Mouse (Mus musculus) fat pad, adult 2 months (tissue): ENCODE data around the gene Dus3l.

ENCODE experiments used
- DNase-seq: peaks from one replicate; pipeline ENCODE4 v3.0.0-alpha.2; 2011; ENCODE audit warnings: low read depth, low spot score; ENCODE audit errors: extremely low read depth

Dus3l gene

DNA sequence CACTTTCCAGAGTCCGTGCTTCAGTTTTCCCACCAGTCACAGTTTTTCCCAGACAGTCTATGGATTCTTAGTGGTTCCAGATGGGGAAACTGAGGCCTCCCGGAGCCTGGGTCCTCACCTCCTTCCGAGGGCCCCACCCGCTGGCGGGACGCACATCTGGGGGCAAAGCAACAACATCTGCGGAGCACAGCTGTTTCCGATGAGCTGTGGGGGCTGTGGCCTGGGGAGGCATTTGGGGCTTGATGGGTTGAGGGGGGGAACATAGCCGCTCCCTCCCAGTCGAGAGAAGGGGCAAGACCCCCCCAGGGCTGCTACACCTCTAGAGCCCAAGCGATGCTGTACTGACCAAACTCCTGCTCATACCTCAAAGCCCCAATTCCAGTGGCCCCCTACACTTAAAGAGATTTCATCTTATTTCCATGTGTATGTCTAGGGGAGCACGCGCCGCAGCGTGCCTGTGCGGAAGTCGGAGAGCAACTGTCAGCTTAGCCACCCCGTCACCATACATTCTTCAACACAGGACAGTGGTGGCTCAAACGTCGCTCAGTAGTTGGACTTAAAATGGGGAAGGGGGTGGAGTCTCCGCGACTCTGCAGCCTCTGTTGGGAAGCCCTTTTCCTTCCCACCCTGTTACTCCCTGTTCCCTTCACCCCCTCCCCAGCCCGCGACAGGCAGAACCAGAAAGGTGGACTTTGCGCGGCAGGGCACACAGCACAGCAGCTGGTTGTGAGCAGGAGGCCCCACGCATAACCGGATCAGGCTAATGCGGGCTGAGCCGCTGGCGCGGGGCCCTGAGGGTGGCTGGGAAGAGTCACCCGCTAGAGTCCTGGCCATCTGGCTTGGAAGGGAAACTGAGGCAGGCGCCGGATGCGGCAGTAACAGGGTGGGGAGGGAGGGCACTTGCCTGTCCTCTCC, 10.0 kb upstream of the Dus3l start:
- no peak for DNase-seq

DNA sequence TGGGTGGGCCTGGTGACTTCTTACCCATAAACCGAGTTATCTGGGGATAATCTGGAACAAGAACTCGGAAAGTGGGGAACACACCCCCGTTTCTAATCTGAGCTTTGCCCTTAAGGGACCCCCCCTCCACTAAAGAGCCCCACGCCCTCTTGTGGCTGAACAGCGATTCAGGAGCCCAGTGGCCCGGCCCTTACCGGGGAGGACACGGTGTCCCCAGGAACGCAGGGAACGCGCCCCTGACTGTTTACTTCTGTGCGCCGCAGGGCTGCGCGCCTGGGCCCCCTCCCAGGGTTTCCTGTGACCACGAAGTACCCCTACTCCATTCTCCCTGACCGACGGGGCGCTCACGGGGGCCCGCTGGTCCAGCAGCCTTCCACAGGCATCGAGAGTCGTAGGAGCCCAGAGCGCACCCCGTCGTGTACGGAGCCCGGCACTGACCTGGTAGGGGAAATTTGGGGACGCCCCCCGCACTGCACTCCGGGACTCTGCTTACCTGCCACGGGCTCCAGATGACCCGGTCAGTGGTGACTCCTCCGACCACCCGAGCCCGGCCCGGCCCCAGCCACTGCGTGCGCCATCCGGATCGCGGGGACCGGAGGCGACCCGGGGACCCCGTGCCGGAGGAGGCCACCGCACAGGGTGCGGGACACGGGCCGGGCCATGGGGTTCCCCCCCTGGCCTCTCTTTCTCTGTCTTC, 7.7 kb upstream of the Dus3l start:
- DNase-seq: no peak

DNA sequence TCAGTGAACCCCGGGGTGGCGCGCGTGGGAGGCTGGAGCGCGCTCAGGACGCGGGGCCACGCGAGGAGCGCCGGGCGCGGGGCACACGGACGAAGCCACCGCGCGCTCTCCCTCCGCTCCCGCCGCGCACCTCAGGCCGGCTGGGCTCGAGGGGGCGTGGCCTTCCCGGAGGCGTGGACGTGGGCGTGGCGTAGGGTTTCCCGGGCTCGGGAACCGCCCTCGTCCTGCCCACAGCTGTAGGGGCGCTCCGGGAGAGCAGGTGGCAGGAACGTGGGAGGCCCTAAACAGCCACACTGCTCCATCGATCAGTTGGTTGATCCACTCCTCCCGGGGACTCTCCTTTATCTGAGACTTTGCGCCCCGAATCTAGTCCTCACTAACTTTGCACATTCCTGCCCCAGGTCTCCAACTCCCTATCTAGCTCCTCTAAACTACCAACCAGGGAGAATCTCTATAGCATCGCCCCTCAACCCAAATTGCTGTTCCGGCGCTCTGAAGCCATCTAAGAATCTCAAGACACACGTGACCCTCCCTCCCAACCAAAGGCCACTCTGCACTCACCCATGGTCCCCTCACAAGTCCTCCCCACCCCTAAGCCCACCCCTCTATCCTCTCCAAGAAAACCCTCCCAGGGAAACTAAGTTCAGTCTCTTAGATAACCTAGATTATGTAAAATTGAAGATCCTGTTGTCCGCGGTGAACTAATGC, 7.0 kb upstream of the Dus3l start, which contains the start of gene Nrtn:
Gene Nrtn (minus strand): TSS at position 115 of the 708 bp plus-strand sequence.
- no peak for DNase-seq

DNA sequence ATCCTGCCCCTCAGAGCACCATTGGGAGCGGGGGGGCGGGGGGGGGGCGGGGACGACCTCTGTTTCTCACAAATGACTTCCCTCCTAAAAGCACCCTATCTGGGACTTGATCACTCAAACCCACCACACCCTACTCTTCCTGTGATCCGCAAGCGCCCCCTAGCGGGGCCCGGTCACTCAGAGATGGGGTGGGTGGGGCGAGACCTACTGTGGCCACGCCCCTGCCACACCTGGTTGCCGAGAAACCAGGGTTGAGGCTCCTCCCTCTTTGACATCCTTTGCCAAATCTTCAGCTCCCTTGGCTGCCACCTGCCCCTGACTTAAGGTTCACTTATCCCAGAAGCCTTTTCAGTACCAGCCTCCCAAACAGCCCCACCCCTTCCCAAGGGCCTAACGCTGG, 6.4 kb upstream of the Dus3l start:
- no peak for DNase-seq

DNA sequence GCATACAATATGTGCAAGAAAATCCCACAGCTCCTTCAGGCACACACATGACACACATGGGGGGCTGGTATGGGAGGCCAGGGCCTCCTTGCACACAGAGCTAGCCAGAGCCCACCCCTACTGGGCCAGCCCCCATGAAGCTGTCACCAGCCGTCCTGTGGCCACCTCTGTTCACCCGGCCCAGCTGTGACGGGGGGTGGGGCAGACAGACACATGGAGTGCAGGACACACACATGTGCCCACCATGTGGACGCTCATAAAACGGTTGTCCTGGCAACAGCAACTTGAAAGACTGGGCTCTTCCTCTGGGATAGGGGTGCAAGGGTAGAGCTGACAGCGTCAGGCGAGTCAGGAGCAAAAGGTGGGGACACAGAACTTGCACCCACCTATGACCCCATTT, 5.3 kb upstream of the Dus3l start:
- DNase-seq: no peak

DNA sequence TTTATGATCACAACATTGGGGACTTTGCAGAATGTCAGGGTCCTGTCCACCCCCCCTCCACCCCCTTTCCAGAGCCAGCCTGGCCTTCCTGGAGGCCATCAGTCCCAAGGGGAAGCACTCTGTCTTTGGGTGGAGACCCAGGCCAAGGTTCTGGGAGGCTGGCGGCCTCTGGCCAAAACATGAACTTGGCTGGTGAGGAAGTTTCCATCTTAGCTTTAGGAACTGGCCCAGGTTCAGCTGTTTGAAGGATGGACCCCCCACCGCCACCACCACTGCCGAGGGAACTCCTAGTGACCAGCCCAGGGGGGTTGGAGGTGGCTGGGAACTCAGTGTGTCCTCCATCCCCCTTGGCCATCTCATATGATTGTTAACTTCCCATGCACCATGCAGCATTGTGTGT, 3.5 kb upstream of the Dus3l start:
- DNase-seq: no peak

DNA sequence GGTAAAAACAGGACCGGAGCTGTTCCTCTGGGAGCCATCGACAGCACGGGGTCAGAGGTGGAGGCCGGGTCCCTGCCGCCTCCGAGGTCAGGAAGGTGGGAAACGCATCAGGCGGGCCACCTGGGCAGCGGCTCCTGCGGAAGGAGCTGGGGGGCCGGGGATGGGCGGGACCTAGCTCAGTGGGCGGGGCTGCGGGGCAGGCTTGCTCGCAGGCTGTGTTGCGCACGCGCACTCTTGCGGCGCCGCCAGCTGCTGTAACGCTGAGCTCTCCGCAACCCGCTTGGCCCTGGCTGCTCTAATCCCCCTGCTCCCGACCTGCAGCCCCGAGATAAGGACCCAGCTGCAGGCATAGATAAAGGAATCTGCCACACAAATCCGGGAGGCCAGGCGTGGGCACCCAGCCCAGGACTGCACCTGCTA, 2.6 kb upstream of the Dus3l start:
- no peak for DNase-seq

DNA sequence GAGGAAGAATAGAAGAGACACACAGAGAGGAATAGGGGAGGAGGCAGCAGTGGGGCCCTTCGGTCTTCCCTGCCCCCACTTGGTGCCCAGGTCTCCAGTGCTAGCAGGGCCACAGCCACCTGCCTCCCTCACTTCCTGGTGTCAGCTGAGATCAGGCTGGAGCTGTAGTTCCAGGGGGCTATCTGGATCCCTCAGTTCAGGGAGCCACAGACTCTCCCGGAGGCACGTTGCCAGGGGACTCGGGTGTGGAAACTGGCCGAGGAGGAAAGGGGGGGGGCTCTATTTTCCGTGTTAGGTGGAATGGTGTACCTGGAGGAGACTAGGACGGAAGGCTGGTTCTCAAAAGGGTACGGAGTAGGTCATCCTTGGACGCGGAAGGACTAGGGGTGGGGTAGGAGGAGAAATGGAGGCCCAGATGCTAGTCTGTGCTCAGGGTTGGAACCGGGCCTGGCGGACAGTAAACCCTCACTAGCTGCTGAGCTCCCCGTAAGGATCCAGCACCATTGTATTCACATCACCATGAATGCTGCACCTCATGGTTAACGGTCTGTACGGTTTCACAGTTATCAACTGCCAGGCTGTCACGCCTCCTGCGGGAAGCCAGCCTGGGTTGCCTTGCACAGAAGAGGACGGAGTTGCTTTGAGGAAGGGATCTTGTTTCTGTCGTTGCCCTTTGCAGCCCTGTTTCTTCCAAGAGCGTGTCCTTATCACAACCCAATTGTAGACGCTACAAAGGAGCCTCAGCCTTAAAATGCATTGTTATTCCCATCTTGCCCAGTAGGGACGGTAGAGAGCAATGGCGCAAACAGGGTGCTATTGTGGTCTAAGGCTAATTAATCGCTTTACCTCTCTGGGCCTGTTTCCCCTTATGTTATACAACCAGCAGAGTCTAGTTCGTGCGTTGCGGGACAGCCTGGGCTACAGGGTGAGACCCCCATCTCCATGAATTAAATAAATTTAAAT, 1.5 kb upstream of the Dus3l start:
- DNase-seq: no peak

DNA sequence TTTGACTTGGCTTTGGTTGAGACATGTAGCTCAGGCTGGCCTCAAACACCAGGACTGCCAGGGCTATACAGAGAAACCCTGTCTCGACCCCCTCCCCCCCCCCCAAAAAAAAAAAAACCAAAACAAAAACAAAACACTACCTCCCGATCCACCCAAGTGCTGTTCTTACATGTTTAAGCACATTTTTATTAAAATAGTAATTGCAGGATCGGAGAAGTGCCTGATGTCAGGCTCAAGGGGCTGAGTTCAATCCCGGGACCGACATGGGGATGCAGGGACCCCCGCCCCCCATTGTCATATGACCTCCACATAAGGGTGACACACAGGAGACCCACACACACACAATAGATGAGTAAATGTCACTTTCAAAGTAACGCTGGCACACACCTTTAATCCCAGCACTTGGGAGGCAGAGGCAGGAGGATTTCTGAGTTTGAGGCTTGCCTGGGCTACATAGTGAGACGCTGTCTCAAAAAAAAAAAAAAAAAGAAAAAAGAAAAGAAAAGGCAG, 761 bp upstream of the Dus3l start:
- DNase-seq: no peak

DNA sequence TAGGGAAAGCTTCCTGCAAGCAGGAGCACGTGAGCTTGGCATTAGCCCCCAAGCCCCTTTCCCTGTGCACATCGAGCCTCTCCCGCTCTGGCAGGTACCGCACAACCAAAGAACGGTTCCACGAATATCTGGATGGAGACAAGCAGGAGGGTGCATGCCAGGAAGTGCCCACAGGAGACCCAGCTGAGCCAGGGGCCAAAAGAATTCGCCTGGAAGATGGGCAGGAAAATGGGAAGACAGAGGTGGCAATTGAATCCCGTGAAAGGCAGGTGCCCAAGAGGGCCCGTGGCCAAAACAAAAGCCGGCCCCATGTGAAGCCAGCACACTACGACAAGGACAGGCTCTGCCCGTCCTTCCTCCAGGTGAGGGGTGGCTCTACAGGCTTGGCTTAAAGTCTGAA, 874 bp downstream of the Dus3l start:
- no peak for DNase-seq

DNA sequence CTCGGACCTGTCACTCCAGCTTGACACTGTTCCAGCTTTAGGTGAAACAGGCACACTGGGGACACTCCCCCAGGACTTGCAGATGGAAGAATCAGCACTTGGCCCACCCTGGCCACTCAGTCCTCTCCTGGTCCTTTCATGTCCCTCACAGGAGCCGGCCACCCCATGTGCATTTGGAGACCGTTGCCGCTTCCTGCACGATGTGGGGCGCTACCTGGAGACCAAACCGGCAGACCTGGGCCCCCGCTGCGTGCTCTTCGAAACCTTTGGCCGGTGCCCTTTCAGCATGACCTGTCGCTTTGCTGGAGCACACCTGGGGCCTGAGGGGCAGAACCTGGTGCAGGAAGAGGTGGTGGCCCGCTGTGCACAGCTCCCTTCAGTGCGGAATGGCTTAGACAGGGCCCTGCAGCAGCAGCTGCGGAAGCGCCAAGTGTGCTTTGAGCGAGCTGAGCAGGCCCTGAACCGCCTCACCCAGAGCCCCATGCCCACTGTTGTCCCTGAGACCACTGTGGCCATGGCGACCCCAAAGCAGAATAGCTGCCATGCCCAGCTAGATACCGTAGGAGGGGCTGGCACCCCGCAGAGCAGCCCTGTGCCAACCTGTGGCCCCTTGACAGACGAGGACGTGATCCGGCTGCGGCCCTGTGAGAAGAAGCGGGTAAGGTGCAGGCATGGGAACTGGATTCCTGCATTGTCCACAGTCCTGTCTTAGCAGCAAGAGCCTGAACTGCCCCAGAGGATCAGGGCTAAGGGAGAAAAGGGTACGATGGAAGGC, 2.3 kb downstream of the Dus3l start:
- DNase-seq: no peak

DNA sequence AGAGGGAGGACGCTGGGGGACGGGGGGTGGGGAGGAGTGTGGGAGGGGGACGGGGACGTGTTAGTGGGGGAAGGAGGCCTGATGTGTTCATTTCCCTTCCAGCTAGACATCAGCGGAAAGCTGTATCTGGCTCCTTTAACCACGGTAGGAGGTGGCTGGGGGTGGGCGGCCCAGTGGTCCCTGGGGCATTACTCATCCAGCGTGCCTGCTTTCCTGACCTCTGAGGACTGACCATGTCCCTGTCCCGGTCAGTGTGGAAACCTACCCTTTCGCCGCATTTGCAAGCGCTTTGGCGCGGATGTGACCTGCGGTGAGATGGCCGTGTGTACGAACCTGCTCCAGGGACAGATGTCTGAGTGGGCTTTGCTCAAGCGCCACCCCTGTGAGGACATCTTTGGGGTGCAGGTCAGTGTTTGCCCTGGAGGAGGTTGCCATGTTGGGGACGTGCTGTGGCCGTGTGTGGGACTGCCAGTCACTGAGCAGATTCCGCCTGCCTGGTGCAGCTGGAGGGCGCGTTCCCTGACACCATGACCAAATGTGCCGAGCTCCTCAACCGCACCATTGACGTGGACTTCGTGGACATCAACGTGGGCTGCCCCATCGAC, 3.1 kb downstream of the Dus3l start:
- no peak for DNase-seq

DNA sequence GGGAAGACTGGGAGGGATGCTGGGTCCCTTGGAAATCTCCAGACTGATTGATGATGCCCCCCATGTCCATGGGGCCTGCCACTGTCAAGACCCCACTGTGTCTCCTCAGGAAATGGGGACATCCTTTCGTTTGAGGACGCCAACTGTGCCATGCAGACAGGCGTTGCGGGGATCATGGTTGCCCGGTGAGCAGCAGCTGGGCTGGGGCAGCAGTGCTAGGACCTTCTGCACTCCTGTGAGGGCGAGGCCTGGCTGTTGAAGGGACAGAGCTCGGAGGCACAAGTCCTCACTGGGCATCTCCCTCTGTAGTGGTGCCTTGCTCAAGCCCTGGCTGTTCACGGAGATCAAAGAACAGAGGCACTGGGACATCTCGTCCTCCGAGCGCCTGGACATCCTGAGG, 4.4 kb downstream of the Dus3l start:
- DNase-seq: no peak

DNA sequence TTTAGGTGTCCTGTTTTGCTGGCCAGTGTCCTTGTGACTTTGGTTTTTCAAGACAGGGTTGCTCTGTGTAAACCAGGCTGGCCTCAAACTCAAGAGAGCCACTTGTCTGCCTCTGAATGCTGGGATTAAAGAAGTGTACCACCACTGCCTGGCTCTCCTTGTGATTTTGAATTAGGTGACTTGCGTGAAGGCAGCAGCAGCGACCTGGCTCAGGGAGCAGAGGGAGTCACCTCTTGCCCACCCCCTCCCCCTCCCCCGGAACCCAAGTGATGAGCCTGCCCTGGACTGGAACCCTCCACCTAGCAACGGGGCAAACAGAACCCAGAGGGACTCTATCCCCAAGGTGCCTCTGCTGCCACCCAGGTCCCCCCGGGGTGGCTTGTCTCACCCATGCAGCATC, 5.4 kb downstream of the Dus3l start, which contains the start of gene Prr22:
Gene Prr22 (plus strand): TSS at position 301 of the 400 bp plus-strand sequence.
- no peak for DNase-seq

DNA sequence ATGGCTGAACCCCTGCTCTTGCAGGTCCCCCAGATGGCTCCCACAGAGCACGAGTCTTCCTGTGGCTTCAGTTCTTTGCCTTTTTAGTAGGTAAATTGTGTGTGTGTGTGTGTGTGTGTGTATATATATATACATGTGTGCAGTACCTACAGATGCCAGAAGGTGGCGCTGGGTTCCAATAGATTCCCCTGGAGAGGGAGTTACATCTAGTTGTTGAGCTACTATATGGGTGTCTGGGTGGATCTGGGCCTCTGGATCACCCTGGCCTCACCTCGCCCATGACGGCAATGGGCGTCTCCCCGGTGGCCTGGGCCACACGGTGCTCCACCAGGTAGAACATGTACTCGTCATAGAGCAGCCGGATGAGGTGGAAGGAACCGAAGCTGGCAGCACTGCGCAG, 13.0 kb downstream of the Dus3l start:
- no peak for DNase-seq

DNA sequence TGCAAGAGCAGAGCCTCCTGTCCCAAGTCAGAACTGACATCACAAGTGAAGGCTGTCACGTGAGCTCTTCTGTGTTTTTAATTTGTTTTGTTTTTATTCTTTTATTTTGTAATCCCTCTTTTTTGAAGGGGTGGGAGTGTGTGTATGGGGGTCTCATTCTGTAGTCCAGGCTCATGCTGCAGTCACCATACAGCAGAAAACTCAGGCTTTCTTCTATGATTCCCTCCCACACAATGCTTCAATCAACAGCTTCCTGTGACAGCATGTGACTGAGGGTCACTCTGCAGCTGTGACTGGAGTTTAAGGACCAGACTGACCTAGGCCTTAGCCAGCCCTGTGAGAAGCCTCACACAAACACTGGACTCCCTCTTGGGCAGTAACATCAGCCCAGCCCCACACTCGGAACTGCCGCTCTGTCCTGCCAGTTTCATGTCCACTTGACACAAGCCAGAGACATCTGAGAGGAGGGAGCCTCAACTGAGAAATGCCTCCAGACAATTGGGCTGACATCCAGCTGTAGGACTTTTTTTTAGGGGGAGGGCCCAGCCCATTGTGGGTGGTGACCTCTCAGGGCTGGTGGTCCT, 14.3 kb downstream of the Dus3l start:
- no peak for DNase-seq

DNA sequence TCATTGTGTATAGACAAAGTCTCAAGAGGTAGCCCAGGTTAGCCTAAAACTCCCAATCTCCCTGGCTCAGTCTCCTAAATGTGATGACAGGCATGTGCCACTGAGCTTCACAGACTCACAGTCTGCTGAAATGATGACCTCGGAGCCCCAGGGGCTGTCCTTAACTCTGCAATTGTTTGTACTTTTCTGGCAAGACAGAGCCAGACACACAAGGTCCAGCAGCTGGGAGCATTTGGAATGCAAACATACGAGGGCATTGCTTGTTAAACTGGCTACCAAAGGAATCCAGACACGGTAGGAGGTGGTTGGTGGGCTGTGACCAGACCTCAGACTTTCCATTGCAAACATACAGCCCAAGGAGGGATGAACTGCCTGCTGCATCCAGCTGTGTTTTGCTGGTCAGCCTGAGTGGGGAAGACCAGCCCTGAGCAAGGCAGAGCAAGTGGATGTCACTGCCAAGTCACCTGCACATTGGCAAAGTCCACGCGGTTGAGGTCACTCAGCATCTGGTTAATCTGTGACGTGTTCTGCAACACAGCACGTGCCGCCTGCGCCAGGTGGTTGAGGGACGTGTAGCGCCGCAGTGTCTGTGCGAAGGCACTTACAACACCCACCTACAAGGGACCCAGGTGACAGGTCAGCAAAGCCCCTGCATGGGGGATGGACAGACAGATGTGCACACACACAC, 15.9 kb downstream of the Dus3l start:
- DNase-seq: no peak

DNA sequence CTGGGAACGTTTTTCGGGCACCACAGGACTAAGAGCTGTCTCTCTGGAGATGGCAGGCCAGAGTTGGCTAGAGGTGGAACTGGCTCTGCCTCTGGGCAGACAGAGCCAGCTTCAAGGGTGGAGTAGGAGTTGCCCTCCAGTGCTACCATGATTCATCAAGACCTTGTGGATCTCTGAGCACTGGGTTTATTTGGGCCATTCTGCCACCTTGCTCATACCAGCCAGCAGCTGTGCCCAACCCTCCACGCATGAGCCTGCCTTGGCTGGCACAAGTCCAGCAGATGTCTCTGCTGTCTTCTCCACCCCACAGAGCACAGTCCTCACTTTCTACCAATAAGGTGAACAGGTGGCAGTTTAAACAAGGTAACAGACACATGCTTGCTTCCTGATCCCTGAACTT, 24.3 kb downstream of the Dus3l start:
- DNase-seq: no peak
